Mouse (Mus musculus) kidney, postnatal 0 days (tissue): ENCODE data around the gene Sap30bp. TPM values are rescaled to one million over a fixed set of nuclear protein-coding genes. Genes with fewer than 3 reads are reported as not detected.

ENCODE experiments used
- ATAC-seq: fragments of 200-750 bp; cut with Nextera tagmentation; replicated peaks from 2 replicates; pipeline ENCODE4 v1.8.0; 2017; ENCODE audit warnings: low read depth, moderate number of reproducible peaks, moderate TSS enrichment, moderate library complexity; ENCODE audit not compliant: low FRiP score
- DNase-seq: peaks from one replicate; pipeline ENCODE4 v3.0.0-alpha.2; 2016; ENCODE audit warnings: low spot score
- H3K27ac ChIP-seq: fragments of 300-500 bp; sonication (generic); 2 replicates; pipeline ENCODE4 v1.5.1; 2014; ENCODE audit warnings: mild to moderate bottlenecking
- H3K27me3 ChIP-seq: fragments of 300-500 bp; sonication (generic); 2 replicates; pipeline ENCODE4 v1.6.1; 2014; ENCODE audit warnings: low read length, mixed read lengths; ENCODE audit not compliant: insufficient read depth
- H3K36me3 ChIP-seq: fragments of 300-500 bp; sonication (generic); 2 replicates; pipeline ENCODE4 v1.6.1; 2014; ENCODE audit warnings: low read length, mixed read lengths; ENCODE audit not compliant: insufficient read depth
- H3K4me1 ChIP-seq: fragments of 300-500 bp; sonication (generic); replicated peaks from 2 replicates; pipeline ENCODE4 v1.6.1; 2014; ENCODE audit warnings: antibody characterized with exemption, low read length, mixed read lengths; ENCODE audit not compliant: insufficient read depth
- H3K4me2 ChIP-seq: fragments of 300-500 bp; sonication (generic); 2 replicates; pipeline ENCODE4 v1.6.1; 2014; ENCODE audit warnings: mild to moderate bottlenecking, low read length, moderate library complexity, mixed read lengths
- H3K4me3 ChIP-seq: fragments of 300-500 bp; sonication (generic); replicated peaks from 2 replicates; pipeline ENCODE4 v1.5.1; 2014; ENCODE audit warnings: low read depth, low read length
- H3K9ac ChIP-seq: fragments of 300-500 bp; sonication (generic); 2 replicates; pipeline ENCODE4 v1.6.1; 2014; ENCODE audit warnings: low read depth, low read length
- H3K9me3 ChIP-seq: fragments of 300-500 bp; sonication (generic); replicated peaks from 2 replicates; pipeline ENCODE4 v1.6.1; 2016; ENCODE audit warnings: low read length, inconsistent platforms, mixed read lengths
- CTCF ChIP-seq: IDR thresholded peaks from 2 replicates; pipeline ENCODE4 v1.5.1; 2016; ENCODE audit warnings: antibody characterized with exemption, low read depth, mild to moderate bottlenecking, moderate library complexity
- WGBS: fragments of 180-500 bp; shearing (Covaris S2); extraction: QIAGEN DNeasy Blood & Tissue Kit; methylation state at CpG from one replicate; pipeline ENCODE4 v1.1.7; 2014; 5-methylcytosine and 5-hydroxymethylcytosine counted together
- polyA plus RNA-seq: library from polyadenylated mRNA; unstranded; fragments of >200 nt; fragmentation: Nextera tagmentation; extraction: Ambion mirVana; gene quantifications from 2 replicates; pipeline ENCODE4 v1.2.1, GENCODE M21; 2015

Sap30bp gene
- polyA plus RNA-seq, 1 experiment from 2014 or later: 37.2 TPM

DNA sequence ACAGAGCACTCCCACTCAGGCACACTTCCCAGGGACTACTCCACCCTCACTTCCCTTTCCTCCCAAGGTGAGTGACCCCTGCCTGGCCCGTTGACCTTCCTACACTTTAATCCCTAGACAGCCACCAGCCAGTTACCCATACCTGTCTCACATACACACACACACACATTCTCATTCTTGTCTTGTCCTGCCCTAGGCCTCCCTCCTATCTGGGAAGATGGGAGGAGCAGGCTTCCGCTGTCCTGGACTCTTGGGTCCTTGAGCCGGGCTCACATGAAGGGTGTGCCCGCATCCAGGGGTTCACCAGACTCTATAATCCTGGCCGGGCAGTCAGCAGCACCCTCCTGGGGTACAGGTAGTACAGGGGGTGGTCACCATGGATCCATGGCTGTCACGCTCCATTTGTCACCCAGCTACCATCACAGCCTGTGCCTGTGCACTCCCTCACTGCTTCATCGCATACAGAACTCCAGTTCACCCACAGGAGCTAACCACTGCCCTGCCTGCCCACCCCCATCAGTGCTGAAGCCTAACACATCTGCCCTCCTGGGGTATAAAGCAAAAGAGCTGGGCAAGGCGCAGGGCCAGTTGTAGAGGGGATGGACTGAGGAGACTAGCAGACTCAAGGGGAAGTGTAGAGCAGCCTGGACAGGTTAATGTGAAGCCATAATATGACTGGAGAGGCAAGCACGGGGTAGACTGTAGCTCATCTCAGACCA, 72.8 kb downstream of the Sap30bp start:
- no peaks in the 10 kb centered on the region for H3K27me3 ChIP-seq
- DNase-seq (no peak), ATAC-seq (peak; percentile 22)
- WGBS: 54% methylated on average over 9 of the region's 9 CpGs
- peak overlapping the region; percentile 2; the same call in 1 of the 2 replicates for H3K27ac ChIP-seq
- H3K4me1 ChIP-seq: peaks cover 13% of the 10 kb centered on the region; the same call in 1 of the 2 replicates
- H3K36me3 ChIP-seq: 0 out of 2 replicates have a peak, but pooled peaks cover 13% of the 10 kb centered on the region
- peak overlapping the region; percentile 24; the same call in 1 of the 2 replicates for H3K9ac ChIP-seq
- H3K4me3 ChIP-seq: no peak overlapping the region
- no peak for TF ChIP-seq CTCF
- H3K4me2 ChIP-seq: peak overlapping the region; percentile 50
- H3K9me3 ChIP-seq: no peaks in the 10 kb centered on the region

- H3K4me3 ChIP-seq: no peak overlapping the region
- no peaks in the 10 kb centered on the region for H3K9me3 ChIP-seq
- no peak for TF ChIP-seq CTCF
- 86% methylated on average over 28 of the region's 28 CpGs for WGBS
- 0 out of 2 replicates have a peak, but pooled peaks cover 13% of the 10 kb centered on the region for H3K36me3 ChIP-seq
- H3K27ac ChIP-seq: no peak overlapping the region
- no peak overlapping the region for H3K4me2 ChIP-seq
- no peaks in the 10 kb centered on the region for H3K27me3 ChIP-seq
- H3K9ac ChIP-seq: no peak overlapping the region
- H3K4me1 ChIP-seq: peaks cover 17% of the 10 kb centered on the region
- DNase-seq (no peak), ATAC-seq (no peak)
Observed at GRCm38 (mm10) chr11:116007095-116007850, 74.2 kb downstream of the Sap30bp start.

- Histone ChIP-seq H3K4me1 (peaks cover 17% of the 10 kb centered on the region), H3K9me3 (no peaks in the 10 kb centered on the region), H3K36me3 (0 out of 2 replicates have a peak, but pooled peaks cover 13% of the 10 kb centered on the region), H3K27me3 (no peaks in the 10 kb centered on the region), H3K4me3 (no peak overlapping the region), H3K9ac (no peak overlapping the region), H3K27ac (no peak overlapping the region), H3K4me2 (no peak overlapping the region)
- no peak for TF ChIP-seq CTCF
- 80% methylated on average over 11 of the region's 11 CpGs for WGBS
- DNase-seq (no peak), ATAC-seq (no peak)
Observed at GRCm38 (mm10) chr11:116008411-116008810, 75.3 kb downstream of the Sap30bp start.

DNA sequence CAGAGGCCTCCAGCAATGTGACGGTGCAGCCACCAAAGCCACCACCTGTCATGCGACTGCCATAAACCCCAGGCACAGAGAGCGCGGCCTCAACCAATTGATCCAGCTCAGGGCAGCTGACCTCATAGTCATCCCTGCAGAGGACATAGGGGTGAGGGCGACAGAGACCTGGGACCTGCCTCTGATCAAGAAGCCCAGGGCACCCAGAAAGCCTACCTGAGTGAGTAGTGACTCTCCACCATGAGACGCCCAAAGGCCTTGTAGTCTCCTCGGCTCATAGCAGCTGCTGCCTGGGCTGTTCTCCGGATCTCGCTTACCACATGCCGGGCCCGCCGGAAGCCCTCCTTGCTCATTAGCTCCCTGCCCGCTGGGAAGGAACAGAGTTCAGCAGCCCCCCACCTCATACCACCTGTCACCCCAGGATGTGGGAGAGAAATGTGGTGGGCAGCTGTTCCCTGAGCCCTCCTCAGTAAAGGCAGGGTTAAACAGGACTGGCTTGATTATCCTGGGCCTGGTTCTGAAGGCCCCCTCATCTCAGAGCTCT, 75.8 kb downstream of the Sap30bp start:
- no peaks in the 10 kb centered on the region for H3K27me3 ChIP-seq
- H3K4me2 ChIP-seq: no peak overlapping the region
- TF ChIP-seq CTCF: no peak
- ATAC-seq (no peak), DNase-seq (no peak)
- 86% methylated on average over 13 of the region's 13 CpGs for WGBS
- no peak overlapping the region for H3K27ac ChIP-seq
- 0 out of 2 replicates have a peak, but pooled peaks cover 13% of the 10 kb centered on the region for H3K36me3 ChIP-seq
- peaks cover 17% of the 10 kb centered on the region for H3K4me1 ChIP-seq
- no peak overlapping the region for H3K4me3 ChIP-seq
- no peak overlapping the region for H3K9ac ChIP-seq
- H3K9me3 ChIP-seq: no peaks in the 10 kb centered on the region

DNA sequence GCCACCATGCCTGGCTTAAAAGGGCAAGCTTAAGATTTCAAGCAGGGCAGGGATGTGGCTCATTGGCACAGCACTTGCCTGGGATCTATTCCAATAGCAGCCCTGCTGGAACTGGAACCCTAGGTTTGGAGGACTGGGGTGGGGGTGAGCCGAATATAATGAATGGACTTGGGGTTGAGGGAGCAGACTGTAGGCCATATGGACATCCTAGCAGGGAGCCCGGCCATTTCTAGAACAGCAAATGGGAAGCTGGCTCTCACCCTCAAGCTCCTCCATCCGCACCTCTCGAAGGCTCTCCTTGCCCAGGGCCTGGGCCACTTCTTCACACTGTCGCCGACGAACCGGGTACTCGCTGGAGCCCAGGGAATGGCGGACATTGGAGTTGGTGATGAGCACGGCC, 76.6 kb downstream of the Sap30bp start:
- Histone ChIP-seq H3K4me2 (no peak overlapping the region), H3K4me3 (no peak overlapping the region), H3K27me3 (no peaks in the 10 kb centered on the region), H3K9me3 (no peaks in the 10 kb centered on the region), H3K4me1 (peaks cover 9% of the 10 kb centered on the region), H3K36me3 (0 out of 2 replicates have a peak, but pooled peaks cover 13% of the 10 kb centered on the region), H3K27ac (no peak overlapping the region), H3K9ac (no peak overlapping the region)
- ATAC-seq: no peak
- 97% methylated on average over 11 of the region's 11 CpGs for WGBS
- DNase-seq: no peak
- no peak for TF ChIP-seq CTCF

DNA sequence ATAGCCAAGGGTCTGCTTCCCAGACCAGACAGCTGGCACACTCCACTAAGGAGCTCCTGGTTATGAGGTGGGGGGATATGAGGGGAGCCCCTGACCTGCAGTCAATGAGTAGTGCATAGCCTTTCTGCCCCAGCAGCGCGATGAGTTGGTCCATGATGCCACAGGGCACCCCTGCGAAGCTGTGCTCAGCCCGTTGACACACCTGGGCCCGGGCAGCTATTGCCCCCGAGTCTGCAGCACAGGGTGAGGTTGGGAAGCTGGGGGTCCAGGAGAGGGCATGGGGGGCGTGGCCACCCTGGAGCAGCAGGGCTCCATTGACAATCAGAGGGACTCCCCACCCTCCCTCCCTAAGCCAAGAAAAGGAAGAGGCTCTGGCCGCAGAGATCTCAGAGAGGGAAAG, 77.1 kb downstream of the Sap30bp start:
- Histone ChIP-seq H3K9ac (no peak overlapping the region), H3K4me2 (no peak overlapping the region), H3K4me3 (no peak overlapping the region), H3K9me3 (no peaks in the 10 kb centered on the region), H3K36me3 (0 out of 2 replicates have a peak, but pooled peaks cover 13% of the 10 kb centered on the region), H3K4me1 (peaks cover 7% of the 10 kb centered on the region), H3K27ac (no peak overlapping the region), H3K27me3 (no peaks in the 10 kb centered on the region)
- DNase-seq: no peak
- no peak for ATAC-seq
- WGBS: 95% methylated on average over 8 of the region's 8 CpGs
- TF ChIP-seq CTCF: no peak
